Mouse (Mus musculus) retina, postnatal 7 days (tissue): ENCODE measurements around the gene Aqp9.

ENCODE experiments used
- DNase-seq: peaks from one replicate; pipeline ENCODE4 v3.0.0-alpha.2; 2012; ENCODE audit warnings: low read depth, low spot score

Gene Aqp9

DNA sequence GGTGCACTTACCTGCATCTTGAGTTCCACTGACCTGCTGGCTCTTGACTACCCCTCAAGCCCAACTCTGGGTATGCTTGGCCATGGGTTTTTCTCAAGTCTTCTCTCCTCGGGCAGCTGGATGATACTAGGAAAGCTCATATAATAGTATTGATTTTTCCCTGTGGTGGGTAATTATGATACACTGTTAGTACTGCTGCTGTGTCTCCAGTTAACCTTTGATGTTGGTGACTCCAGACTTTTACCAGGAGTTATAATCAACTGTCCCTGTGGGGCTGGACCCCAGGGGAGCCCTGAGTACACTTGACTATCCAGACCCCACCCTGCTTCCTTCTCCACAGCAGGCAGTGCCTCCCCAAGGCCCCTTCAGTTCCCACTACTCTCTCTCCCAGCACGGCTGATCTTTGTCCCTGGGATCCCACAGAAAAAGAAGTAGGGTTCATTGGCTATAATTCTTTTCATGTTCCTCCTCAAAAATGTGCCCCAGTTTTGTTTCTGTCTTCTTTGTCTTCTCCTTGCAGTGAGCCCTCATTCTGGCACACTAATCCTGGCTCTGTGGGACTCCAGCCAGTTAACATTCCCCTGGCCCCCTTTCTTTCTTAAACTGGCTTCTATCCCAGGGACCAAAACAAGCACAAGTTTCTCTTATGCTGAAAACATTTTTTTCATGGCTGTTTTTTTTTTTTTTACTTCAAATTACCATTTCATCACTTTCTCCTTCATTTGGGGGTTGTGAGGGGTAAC lies 838 bp downstream of the Aqp9 start:
- DNase-seq = no peak

DNA sequence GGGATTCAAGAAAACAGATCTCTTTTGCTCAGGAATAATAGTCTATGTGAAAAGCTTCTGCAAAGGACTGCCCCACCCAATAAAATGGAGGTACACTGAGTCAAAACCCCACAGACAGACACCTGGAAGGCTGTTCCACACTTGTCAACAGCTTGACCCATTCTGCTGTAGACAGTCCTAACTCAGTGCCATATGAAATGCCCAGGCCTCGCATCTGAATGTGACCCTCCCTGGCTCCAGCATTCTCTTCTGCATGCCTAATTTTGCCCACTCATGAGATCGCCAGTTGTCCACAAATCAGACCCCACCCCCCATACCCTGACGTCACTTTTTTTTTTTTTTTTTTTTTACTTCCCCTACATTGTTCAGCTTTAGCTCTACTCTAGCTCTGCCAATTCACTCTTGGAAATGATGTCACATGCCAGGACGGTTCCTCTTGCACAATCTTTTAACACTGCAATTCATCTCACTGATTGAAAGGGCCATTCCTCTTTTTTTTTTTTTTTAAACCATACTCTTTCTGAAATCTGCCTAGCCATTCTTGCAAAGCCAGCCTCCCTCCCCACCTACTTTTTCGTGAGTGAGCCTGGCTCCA lies 1.5 kb downstream of the Aqp9 start:
- no peak for DNase-seq

DNA sequence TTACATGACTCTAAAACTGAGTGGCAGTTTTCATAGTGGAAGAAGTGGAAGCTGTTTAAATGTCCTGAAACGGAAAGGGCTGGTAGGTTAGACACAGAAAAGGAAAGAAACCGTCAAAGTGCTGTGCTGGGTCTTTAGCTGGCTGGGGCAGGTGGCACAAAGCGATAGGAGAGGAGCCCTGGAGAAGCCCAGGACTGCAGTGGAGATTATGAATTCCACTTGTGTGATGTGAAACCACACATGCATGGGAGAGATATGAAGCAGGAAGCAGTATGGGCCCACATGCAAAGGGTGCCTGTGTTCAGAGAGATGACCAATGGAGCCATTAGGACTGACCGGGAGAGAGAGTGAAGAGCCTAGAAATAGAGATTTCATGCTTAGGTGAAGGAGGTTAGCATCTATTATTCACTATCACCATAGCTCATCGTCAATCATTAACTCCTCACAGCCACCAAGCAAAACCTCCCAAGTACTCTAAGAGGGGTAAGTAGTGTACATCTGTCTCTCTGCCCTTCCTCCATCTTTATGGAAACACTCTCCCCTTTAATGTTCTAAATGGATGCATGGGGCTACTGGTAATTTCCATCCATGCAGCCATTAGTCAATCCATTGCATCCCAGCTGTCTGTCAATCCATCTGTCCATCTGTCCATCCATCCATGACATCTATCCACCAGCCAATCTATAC lies 2.3 kb downstream of the Aqp9 start:
- no peak for DNase-seq

DNA sequence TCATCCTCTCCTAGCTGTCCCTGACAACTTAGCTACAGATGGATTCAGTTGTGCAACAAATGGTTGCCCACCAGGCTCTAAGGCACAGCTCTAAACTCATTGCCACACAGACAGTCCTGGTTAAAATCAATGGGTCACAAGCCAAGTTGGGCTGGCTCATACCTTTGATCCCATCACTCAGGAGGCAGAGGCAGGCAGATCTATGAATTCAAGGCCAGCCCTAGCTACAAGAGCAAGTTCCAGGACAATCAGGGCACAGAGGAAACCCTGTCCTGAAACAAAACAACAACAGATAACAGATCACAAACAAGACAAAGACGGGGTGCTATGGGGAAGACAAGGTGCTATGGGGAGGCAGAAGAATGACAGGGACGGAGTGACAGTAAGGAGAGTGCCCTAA lies 3.0 kb downstream of the Aqp9 start:
- DNase-seq = no peak

DNA sequence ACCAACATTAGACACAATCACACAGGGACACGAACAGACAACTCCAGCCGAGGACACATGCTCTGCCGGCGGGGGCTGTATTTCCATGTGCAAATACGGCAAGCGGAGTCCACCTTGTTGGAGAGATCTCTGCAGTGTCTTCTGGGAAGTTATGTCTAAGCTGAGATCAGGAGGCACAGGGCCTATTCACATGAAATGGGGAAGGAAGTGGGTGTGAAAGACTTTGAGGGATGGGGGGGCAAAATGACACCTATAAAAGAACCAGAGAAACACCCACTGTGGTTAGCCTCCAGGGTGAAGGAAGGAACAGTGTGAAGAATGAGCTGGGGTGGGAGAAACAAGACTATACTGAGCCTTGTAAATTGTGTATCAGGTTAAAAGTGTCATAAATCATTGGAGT lies 3.4 kb downstream of the Aqp9 start:
- DNase-seq = no peak

DNA sequence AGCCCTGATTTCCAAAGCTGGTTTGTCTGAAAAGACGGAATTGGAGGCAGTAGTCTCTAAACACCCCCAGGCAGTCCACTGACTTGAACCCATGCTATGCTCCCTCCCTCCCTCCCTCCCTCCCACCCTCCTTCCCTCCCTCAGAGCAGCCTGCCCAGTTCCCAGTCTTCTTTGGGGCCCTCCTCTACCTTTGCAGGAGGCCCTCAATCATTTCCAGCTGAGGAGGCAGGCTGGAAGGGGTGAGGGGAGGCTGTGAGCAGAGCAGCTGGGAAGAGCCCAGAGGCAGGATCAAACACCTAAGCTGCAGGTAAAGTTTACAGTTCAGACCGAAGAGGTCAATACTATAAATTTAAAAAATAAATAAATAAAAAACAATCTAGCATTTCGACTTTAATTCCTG lies 4.1 kb downstream of the Aqp9 start:
- no peak for DNase-seq

DNA sequence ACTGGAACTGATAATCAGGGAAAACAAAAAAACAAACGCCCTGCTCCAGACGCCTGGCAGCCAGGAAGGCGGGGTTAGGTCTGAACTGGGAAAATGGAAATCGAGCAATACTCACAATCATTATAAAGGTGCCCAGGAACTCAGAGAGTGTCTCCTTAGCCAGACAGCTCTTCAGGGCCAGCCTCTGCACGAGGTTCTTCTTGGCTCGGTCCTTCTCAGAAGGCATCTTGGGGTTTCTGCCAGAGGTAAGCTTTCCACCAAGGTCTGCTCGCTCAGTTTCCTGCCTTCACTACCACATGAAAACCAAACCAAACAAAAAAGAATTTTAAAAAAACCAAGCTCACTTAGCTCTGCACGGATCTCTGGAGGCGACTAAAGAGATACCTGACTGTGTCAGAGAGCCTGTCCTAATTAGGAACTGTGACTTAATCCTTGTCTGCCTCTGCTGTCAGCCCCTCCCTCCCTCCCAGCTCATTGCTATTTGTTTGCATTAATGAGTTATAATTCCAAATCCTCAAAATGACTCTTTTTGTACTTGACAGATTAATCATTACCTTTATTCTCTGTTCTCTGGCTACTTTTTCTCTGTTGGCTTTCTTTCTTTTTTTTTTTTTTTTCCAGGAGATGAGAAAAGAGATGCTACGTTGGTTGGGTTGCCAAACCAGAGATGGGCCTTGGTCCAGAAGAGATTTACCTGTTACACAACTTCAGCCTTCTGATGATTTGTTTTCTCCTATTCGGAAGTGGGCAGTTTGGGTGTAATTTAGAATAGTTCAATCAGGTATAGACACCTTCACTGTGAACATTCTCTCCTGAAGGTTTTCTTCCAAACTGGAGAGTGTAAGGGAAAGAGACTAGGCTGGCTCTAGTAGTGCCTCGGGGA lies 5.4 kb downstream of the Aqp9 start:
- DNase-seq = no peak

DNA sequence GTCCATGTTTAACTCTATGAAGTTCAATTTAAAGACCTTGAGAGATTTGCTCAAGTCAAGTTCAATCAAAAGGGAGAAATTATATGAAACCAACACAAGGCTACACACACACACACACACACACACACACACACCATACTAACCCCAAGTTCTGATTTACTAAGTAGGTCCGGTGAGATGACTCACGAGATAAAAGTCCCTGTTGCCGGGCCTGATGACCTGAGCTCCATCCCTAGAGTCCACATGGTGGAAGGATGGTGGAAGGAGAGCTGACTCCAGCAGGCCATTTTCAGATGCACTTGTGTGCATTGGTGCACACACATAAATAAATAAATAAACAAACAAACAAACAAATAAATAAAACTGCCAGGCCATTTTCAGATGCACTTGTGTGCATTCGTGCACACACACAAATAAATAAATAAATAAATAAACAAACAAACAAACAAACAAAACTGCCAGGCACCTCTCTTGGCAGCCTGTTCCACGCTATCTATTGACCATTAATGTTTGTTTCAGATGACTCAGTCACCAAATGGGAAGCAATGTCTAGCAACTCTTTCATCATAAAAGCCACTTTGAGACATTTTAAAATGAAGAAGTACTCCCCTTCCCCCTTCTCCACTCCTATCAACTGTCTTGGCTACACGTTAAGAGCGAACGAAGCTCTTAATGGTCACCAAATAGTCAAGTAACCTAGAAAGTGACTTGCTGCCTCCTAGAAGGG lies 6.2 kb downstream of the Aqp9 start:
- no peak for DNase-seq

DNA sequence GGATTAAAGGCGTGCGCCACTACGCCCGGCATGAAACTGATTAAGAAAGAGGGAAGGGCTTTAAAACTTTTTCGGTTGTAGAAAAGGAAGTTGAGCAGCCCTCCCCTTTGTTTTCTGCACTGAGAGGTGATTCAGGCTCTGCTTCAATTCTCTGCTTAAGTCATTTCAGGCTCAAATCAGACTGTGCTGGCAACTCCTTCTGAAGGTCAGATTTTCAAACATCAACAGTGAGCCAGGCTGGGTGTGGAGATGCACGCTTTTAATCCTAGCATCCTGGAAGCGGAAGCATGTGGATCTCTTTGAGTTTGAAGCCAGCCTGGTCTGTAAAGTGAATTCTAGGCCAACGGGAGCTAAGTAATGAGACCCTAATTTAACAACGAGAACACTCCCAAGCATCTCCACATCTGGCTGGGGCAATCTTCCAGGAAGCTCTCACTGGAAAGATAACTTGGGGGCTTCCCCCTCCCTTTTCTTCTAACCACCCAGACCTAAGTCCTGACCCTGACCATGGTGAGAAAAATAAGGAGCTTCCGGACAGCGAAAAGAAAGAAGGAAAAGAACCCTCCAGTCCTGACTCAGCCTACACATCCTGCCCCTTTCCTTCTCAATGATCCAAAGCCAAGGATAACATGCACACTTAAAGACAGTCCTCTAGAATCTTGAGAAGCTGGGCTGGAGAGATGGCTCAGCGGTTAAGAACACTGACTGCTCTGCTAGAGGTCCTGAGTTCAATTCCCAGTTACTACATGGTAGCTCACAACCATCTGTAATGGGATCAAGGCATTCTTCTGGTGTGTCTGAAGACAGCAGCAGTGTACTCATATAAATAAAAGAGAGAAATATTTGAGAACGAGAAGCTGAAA lies 7.4 kb downstream of the Aqp9 start:
- DNase-seq = no peak

DNA sequence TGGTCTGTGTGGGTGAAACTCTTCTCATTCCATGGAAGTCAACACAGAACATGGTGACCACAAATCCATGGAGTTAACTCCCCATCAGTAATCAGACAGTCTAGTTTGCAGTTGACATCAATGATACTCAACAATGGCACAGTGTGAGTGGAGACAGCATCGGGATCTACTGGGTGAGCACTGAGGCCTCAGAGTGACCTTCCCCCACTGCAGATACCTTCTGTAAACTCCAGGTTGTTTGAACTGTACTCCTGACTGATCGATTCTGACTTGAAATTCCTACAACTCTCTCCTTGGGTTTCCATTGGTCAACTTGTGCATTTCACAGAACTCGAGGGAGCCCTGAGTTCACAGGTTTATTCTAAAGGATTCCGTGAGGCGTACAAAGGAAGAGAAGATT lies 8.8 kb downstream of the Aqp9 start:
- no peak for DNase-seq

DNA sequence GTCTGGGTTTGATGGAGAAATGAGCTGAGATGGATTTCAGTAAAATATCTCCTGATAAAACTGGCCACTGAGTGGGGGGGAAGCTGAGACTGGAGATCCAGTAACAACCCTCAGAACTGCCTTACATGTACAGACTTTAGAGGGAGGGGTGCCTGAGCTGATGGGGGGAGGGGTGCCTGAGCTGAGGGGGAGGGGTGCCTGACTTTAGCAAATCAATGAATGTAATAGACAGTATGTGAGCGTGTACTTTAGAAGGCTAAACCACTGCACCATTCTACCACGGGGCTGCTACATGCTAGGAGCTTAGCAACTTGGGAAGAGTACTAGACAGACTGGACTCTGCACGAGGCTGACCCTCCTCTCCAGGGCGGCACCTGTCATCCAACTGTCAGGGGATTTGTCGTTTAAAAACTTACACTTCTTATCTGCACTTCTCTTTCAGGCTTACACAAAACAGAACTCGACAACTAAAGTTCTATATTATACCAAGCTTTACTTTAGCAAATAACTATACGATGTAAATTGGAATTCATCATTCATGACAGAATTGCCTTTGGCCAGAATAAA lies 9.3 kb downstream of the Aqp9 start:
- no peak for DNase-seq

DNA sequence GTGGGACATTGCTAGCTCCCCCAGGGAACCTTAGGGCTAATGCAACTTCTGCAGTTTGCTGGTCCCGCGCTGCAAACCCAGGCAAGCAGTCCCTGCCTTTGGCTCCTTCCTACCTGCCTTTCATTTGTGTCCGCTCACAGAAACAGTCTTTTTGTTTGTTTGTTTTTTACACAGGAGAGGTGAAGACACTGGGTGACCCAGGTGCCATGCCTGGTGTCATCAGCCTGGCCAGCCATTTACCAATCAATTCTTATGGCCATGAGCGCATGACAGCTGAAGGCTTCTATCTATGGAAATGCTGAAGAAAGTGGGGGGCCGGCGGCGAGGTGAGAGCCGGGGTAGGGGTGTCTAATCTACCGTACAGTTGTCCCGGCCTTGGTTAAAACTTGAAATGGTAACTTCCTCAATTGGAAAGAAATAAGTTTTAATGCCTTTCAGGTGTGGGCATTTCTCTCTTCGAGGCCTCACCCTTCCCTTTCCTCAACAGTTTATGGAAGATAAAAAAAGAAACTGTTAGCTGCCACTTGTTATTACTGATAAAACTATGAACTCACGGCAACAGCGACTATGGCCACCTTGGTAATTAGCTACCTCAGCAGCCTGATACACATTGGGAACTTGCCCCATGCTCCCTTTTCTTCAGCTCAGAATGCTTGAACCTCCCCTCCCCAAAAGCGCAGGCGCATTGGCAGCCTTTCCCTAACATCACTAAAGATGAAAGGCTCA lies 10.4 kb downstream of the Aqp9 start:
- no peak for DNase-seq

DNA sequence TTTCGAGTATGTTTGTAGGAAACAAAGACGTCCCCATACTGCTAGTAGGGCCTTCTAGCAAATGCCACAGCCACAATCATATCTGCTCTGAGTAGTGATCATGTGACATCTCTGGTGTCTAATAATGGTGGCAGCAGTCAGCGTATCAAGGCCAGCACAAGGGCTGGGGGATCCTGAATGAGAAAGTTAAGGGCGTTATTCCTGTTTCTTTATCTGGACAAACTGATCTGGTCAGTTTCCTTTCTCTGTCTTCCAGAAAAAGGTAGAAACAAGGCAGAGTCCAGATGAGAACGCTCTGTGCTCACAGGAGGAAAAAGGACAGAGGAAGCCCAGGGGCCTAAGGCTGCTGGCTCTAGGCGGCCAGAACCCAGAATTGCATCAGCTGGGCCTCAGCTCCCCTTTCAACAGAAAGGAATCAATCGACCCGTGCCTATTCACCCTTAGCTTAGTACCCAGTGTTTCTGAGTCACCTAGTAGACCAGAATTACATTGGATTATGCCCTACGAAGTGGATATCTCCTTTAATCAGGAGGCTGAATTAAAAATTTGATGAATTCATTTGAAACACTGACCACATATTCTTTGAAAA lies 11.9 kb downstream of the Aqp9 start:
- no peak for DNase-seq

DNA sequence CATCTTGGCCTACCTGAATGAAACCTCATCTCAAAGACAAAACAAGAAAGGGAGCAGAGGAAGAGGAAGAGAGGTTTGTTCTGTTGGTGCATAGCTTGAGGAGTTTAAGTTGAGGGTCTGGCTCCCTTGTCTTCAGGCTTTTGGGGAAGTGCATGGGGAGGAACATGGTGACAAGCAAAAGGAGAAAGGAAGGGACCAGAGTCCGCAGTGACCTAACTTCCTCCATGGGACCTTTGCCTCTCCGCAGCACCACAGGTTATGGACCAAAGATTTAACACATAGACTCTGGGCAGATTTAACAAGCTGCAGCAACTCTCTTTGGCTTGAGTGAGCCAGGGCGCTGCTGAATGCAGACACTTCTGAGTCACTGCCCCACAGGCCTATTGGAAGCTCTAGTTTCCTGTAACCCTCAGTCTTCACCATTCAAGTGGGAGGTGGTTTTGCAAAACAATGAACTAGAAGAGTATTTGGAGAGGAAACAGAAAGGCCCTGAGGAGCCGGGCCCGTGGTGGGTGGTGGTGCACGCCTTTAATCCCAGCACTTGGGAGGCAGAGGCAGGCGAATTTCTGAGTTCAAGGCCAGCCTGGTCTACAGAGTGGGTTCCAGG lies 13.0 kb downstream of the Aqp9 start:
- DNase-seq = no peak

DNA sequence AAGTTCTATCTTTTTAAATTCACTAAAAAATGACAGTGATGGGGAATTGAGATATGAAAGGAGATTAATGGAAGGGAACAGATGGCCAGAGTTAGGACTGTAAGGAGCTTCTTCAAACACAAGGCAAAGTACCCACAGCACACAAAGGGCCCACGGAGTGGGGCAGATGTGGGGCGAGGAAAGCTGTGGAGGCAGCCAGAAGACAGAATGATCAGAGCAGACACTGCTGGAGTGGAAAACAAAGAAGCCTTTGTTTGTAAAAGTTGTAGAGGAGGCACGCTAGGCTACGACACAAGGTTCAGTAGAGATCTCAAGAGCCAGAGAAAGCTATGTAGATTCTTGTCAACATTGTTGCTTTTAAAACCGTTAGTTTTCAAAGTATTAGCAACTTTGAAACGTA lies 17.1 kb downstream of the Aqp9 start:
- no peak for DNase-seq

DNA sequence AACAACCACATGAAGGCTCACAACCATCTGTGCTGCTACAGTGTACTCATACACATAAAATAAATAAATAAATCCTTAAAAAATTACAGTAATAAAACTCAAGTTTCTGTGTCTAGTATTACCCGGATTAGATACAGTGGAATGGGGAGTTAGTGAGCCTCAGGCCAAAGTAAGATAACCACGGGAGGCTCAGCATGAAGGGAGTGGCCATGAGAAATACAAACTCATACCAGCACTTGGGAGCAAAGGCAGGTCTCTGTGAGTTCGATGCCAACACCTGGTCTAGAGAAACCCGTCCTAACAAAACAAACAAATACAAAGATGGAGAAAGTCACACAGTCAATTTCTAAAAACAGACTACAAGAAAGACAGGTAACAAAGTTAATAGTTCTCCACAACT lies 18.3 kb downstream of the Aqp9 start:
- DNase-seq = no peak

DNA sequence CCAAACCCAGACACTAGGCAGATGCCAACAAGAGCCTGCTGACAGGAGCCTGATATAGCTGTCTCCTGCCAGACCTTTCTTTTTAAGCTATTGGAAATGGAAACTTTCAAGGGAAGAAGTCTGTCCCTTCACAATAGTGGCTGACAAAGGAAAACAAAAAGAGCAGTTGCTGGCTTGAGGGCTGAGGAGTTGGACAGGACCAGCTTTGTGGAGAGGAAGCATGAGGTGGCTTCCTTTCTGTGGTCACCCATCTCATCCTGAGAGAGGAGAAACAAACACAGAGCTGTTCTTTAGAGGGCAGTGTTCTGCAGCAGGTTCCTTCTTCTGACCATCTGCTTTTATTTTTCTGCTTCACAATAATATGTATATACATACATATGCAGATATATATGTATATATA lies 19.6 kb downstream of the Aqp9 start:
- DNase-seq = no peak

DNA sequence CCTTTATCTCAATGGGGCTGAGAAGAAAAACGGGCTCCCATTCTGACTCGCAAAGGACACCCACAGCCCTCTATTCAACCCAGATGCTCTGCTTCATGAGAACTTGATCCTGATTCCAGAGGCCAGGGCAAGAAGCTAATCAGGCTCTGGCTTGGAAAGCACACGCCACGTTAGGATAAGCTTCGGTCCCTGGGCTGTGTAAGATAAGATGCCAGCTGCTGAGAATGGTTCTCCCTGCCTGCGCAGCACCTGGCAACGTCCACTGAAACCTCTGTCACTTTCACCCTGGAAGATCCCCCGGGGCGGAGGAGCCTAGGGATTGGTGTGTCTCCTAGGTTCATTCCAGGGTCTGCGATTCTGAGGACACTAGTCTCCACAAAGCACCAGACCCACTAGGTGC lies 22.3 kb downstream of the Aqp9 start:
- DNase-seq = no peak

DNA sequence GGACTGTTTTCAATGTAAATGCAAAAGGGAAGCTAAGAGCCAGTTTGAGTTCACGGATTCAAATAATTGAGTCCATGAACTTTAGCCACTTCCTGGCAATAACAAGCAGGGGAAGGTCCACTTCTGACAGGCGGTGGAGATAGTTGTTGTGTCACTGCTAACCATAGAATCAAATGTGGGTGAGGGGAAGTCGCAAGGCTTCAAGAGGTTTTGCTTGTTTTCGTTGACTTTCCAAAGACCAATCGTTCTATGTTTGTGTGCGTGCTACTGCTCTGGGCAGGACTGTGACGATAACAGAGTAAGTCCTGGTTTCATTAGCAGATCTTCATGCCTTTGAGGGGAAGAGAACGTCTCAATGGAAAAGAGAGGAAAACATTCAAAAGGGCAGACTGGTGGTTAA lies 28.3 kb downstream of the Aqp9 start:
- no peak for DNase-seq
